Mouse (Mus musculus): Measurements from ENCODE around the gene Chd2. TPM values are rescaled to one million over a fixed set of nuclear protein-coding genes. Genes with fewer than 3 reads are reported as not detected.

Chd2 gene
- total RNA-seq, 2 experiments from 2014 or later = 29.8 to 39.6 TPM

DNA sequence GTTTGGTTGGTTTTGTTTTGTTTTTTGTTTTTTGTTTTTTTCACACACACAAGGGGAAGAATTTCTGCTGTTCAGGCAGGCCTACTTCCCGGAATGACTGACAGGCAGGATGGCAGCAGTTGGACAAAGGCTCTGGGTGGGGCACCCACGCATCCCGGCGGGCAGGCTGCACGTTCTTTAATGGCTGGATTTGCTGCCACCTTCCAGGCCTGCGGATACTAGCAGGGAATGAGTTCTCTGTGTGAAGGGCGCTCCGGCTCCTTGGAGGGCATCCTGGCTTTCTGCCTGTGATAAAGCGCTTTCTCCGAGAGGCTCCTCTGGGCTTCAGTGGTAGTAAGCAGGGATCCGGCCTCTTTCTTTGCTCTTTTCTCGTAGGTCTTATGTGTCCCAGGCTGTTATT is 164.3 kb downstream of the Chd2 start:
- no peak for DNase-seq (ENCODE audit: low spot score)

Other genes with a start within 250 kb of the Chd2 start
- gene Rgma, start 166.3 kb downstream of the Chd2 start, total RNA-seq (2021) = 10 to 100 TPM; 42.0 to 54.6 TPM
- 1 to 10 TPM; 2.0 to 2.3 TPM for gene Fam174b, start 198.5 kb upstream of the Chd2 start, total RNA-seq (2021)